Mouse (Mus musculus): ENCODE measurements around the gene Fem1a. TPM values are rescaled to one million over a fixed set of nuclear protein-coding genes. Genes with fewer than 3 reads are reported as not detected.
"Not testable (repeated sequence)": the region's sequence is repeated elsewhere in the genome, so short reads cannot be mapped to it uniquely, and the experiment has no call there.

Gene Fem1a
- total RNA-seq, 2 experiments from 2014 or later, result 28.7 to 30.8 TPM

GRCm38 (mm10) chr17:56255429-56255828 lies 1.2 kb upstream of the Fem1a start:
- no peak for DNase-seq

GRCm38 (mm10) chr17:56255863-56256238 lies 759 bp upstream of the Fem1a start:
- peak; percentile 98 to 99 for DNase-seq

DNA sequence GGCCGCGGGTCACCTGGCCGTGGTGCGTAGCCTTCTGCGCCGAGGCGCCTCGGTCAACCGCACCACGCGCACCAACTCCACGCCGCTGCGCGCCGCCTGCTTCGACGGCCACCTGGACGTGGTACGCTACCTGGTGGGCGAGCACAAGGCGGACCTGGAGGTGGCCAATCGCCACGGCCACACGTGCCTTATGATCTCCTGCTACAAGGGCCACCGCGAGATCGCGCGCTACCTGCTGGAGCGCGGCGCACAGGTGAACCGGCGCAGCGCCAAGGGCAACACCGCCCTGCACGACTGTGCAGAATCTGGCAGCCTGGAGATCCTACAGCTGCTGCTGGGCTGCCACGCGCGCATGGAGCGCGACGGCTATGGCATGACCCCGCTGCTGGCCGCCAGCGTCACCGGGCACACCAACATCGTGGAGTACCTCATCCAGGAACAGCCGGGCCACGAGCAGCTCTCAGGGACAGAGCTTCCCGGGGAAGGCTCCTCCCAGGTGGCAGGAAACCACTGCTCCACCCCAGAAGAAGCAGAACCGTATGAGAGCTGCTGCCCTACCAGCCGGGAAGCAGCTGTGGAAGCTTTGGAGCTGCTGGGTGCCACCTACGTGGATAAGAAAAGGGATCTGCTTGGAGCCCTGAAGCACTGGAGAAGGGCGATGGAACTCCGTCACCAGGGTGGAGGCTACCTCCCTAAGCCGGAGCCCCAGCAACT lies 728 bp downstream of the Fem1a start:
- no peak for DNase-seq

- not testable (repeated sequence) for DNase-seq
Measured at GRCm38 (mm10) chr17:56258269-56258668, 1.7 kb downstream of the Fem1a start.

- not testable (repeated sequence) for DNase-seq
Measured at GRCm38 (mm10) chr17:56258812-56259211, 2.2 kb downstream of the Fem1a start.

GRCm38 (mm10) chr17:56259301-56260037 lies 2.9 kb downstream of the Fem1a start:
- DNase-seq, result no peak

DNA sequence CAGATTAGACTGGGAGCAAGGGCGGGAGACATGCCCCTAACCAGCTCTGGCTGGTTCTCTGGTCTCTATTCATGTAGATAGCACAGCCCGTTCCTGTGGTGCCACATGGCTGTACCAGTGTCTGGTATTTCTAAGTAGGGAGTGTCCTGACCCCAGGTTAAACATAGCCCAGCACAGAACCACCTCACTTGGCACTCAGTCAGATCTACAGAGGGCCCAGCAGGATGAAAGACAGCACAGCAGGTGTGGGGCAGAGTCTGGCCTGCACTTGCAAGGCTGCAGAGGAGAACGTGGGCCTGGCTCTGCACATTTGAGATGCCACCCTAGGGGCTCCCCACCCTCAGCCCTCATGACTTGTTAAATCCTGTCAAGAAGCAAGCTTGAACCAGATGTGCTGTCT lies 4.6 kb downstream of the Fem1a start:
- DNase-seq, result no peak

- no peak for DNase-seq
Measured at GRCm38 (mm10) chr17:56262645-56263094, 6.1 kb downstream of the Fem1a start.

GRCm38 (mm10) chr17:56264020-56264419 lies 7.4 kb downstream of the Fem1a start:
- DNase-seq, result peak; percentile 86 to 89

- no peak for DNase-seq
Measured at GRCm38 (mm10) chr17:56265011-56265410, 8.4 kb downstream of the Fem1a start.

DNA sequence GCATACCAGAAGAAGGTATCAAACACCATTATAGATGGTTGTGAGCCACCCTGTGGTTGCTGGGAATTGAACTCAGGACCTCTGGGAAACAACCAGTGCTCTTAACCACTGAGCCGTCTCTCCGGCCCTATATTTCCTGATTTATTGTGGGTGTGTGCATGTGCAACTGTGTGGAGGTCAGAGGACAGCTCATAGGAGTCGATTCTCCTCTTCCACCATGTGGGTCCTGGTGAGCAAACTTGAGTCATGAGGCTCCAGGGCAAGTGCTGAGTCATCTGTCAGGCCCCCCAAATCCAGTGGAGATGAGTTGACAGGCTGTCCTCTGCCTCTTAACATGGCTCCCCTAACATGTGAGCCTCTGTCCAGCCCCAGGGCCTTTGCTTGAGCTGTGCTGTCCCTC lies 9.3 kb downstream of the Fem1a start:
- peak; percentile 57 to 62 for DNase-seq

DNA sequence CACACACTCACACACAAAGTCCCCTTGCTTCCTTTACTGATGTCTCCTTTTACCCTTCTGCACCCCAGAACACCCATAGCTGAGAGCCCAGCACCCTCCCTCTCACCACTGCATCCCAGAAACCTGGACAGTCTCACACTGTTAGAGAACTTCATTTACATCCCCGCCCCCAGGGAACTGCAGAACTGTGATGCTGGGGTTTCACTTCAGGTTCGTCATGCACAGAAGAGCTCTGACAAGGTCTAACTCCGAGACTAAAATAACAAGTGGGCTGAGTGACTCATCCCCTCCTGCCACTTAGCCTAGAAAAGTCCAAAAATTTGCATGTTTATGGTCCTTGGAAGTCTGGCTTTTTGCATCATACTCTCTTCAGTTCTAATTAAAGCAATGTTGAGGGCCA lies 9.7 kb downstream of the Fem1a start:
- DNase-seq, result peak; percentile 71 to 73

- DNase-seq, result peak; percentile 46 to 73
Measured at GRCm38 (mm10) chr17:56269153-56269630, 12.6 kb downstream of the Fem1a start.

- no peak for DNase-seq
Measured at GRCm38 (mm10) chr17:56269741-56270140, 13.1 kb downstream of the Fem1a start.

GRCm38 (mm10) chr17:56271609-56272253 lies 15.1 kb downstream of the Fem1a start:
- DNase-seq, result no peak

- no peak for DNase-seq
Measured at GRCm38 (mm10) chr17:56272644-56273043, 16.0 kb downstream of the Fem1a start.

GRCm38 (mm10) chr17:56273482-56273881 lies 16.9 kb downstream of the Fem1a start:
- no peak for DNase-seq

- DNase-seq, result no peak
Measured at GRCm38 (mm10) chr17:56273986-56274385, 17.4 kb downstream of the Fem1a start.

DNA sequence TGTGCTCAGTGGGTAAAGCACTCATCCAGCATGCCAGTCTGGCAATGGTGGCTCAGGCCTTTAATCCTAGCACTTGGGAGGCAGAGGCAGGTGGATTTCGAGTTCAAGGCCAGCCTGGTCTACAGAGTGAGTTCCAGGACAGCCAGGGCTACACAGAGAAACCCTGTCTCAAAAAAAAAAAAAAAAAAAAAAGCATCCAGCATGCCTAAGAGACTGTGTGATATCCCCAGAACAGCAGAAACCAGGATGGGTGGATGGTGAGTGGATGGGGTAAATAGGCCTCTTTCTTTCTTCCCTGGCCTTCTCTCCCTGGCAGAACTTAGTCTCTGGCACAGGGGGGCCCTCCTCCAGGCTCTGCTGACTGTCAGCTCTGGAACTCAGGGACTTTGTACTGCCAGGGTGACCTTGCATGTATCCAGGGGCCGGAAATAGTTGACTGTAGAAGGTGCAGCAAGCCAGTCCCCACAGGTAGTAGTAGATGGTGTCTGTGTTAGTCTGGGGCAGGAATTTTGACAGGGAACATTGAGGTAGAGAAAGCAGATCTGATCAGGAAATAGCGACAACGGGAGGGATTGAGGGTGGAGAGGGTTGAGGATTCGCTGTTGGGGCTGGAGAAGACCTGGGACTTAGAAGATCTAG lies 19.4 kb downstream of the Fem1a start:
- peak; percentile 63 to 67 for DNase-seq

GRCm38 (mm10) chr17:56276643-56277566 lies 20.3 kb downstream of the Fem1a start, which contains the start of gene Ticam1:
Ticam1 (minus strand) TSS chr17:56276786.
- peak; percentile 93 to 94 for DNase-seq

GRCm38 (mm10) chr17:56277567-56277893 lies 20.9 kb downstream of the Fem1a start:
- DNase-seq, result no peak

All from adrenal gland, postnatal 36 days (tissue).